Mouse (Mus musculus) right cerebral cortex, adult 2 months (tissue): ENCODE data around the gene Ttn.
A peak's percentile ranks its signal among the peaks of the same experiment; 100 is the strongest.

Source experiments
- DNase-seq, 2 experiments: peaks; one replicate each; pipeline ENCODE4 v3.0.0; 2021 to 2022; ENCODE audit warnings: low spot score in 2 of 2

The Ttn gene

GRCm38 (mm10) chr2:76965542-76965941 lies 16.8 kb downstream of the Ttn start:
- DNase-seq = no peak

DNA sequence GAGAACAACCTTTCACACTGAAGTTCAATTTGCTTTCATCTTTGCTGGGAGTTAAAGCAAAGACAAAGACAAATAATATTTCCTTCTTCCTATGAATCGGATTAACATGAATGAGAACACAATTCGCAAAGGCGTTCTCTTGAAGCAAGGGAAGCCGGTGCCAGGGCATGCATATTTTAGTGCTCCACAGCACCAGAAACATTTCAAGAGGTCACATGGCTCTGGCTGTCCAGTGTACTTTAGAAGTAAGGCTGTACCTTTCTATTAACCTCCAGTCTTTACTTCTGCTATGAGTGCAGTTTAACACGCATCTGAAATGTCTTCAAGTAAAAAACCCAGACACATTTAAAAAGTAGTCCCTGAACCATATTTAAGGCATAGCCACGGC lies 20.3 kb downstream of the Ttn start:
- DNase-seq = no peak

GRCm38 (mm10) chr2:76961420-76962044 lies 20.8 kb downstream of the Ttn start:
- DNase-seq = no peak

DNA sequence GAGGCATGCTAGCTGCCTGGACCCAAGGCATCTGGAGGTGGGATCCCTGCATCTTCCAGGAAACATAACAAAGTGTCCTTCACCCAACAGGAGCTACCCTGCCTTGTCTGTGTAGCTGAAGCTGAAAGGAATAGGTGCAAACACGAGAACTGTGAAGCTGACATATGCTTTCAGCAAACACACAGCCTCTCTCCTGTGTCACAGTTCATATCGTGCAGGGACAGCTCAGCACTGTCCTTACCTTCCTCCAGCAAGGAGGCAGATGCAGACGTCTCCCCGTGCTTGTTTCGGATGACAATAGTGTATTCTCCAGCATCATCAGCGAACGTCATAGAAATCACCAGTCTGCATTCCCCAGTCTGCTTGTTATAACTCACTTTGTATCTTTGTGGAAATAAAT lies 32.6 kb downstream of the Ttn start:
- no peak for DNase-seq

GRCm38 (mm10) chr2:76938515-76938914 lies 43.8 kb downstream of the Ttn start:
- no peak for DNase-seq

GRCm38 (mm10) chr2:76929718-76930117 lies 52.6 kb downstream of the Ttn start:
- DNase-seq = peak; percentile 71 to 85

GRCm38 (mm10) chr2:76928816-76929215 lies 53.5 kb downstream of the Ttn start:
- peak in 1 of 2 experiments; percentile 22 for DNase-seq

DNA sequence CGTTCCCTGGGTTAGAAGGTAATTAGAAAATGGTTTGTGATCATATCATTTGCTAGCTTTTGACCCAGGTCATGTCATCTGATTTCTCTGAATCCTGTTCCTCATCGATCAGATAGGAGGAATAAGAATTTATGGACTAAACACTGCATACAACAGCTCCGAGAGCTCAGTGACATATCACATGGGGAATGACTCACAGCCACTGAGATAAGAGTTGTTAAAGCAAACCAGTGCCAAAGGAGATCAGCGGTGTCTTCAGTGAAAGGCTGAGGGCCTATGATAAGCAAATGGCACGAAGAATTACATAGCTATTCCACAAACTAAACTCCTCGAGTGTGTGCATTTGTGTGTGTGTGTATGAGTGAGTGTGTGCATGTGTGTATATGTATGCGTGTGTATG lies 54.0 kb downstream of the Ttn start:
- no peak for DNase-seq

GRCm38 (mm10) chr2:76926927-76927326 lies 55.4 kb downstream of the Ttn start:
- DNase-seq = peak in 1 of 2 experiments; percentile 23

GRCm38 (mm10) chr2:76914959-76915358 lies 67.4 kb downstream of the Ttn start:
- no peak for DNase-seq

DNA sequence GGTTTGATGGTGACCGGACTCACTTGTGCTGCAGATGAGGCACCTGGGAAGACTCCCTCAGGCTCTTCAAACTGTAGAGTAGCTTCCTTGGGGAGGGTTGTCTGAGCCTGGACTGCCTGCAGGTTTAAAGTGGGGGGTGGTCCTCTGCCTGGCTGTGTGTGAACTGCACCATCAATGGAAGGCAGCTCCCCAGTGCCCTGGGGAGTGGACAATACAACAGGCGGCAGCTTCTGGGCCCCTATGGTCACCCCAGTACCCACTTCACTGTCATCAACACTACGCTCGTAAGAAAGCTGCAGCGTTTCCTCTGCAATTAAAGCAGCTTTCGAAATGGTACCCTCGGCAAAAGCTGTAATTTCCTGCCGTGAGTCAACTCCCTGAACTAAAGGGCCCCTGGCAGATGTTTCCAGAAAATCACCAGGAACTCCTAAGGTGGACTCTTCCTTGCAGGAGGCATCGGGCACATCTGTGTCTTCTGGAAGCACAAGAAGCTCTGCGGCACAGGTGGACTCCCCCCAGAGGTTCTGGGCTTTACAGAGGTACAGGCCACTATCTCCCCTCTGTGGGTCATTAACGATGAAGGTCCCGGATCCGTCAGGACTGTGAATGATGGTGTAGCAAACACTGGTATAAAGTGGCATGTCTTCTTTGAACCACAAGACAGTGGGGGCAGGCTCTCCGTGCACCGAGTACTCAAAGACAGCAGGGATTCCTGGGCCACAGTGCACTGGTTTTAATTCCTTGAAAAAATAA lies 73.5 kb downstream of the Ttn start:
- DNase-seq = no peak

GRCm38 (mm10) chr2:76903351-76903750 lies 79.0 kb downstream of the Ttn start:
- no peak for DNase-seq

DNA sequence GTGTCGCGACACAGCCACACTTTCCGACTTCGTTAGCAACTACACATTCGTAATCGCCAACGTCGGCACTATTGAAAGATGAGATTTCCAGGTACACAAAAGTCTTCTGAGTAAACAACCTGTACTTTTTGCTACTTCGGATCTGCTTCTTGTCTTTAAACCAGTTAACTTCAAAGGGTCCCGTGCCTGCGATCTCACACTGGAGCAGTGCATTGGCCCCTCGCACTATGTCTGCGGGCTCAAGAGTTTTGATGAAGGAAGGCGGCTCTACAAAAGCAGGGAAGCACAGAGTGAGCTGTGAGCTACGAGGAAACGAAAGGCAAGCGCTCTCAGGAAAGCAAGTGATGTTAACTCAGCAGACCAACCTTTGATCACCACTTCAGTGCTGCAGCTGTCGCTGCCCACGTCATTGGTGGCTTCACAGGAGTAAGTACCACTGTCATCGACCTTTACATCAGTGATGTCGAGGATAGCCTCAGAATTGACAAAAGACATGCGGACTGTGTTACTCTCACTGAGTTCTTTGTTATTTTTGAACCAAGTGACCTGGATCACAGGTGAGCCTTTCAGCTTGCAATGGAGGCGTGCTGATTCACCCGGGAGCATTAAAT lies 80.8 kb downstream of the Ttn start:
- no peak for DNase-seq

DNA sequence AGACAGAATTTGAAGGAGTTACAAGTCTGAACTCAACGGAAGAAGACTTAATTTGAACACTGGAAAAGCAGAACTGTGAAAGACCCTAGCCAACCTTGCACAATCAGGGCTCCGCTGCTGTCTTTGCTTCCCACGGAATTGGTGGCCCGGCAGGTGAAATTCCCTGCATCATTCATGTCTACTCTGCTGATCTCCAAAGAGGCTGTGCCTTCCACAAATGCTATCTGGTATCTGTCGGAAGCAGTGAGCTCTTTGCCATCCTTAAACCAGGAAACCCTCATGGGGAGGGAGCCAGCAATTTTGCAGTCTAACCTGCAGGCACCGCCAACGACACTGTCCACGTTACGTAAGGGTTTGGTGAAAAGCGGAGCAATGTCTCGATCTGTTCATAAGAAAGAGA lies 82.5 kb downstream of the Ttn start:
- DNase-seq = no peak

- DNase-seq = no peak
These were observed 85.4 kb downstream of the Ttn start for GRCm38 (mm10) chr2:76896990-76897389.

GRCm38 (mm10) chr2:76895327-76895726 lies 87.0 kb downstream of the Ttn start:
- no peak for DNase-seq

DNA sequence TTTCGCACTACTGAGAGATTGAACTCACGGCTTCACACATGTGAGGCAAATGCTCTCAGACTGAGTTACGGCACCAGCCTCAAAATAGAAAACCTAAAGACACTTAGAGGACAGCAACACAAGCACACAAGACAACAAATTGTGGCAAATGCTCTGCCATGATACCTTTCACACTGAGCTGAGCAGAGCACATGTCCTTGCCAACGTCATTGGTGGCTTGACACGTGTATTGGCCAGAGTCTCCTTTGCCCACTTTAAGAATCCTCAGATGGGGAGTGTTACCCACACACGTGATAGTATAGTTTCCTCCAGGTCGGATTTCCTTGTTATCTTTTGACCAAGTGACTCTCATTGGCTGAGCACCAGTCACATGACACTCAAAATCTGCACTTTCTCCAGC lies 93.6 kb downstream of the Ttn start:
- DNase-seq = no peak

GRCm38 (mm10) chr2:76885855-76886254 lies 96.5 kb downstream of the Ttn start:
- DNase-seq = no peak

GRCm38 (mm10) chr2:76881406-76881805 lies 100.9 kb downstream of the Ttn start:
- DNase-seq = no peak

DNA sequence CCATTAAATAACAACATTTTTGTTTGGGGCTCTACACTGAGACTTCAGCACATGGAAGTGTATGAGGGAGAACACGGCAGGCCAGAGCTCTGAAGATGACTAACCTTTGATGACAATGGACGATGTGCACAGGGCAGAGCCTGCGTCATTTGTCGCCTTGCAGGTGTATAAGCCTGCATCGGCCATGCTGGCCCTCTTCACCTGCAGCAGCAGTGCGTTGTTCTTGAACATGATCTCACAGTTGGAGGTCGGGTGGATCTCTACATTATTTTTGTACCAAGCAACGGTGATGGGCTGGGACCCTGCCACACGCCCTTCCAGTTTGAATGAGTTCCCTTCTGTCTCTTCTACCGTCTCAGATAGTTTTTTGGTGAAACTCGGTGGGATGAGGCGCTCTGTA lies 106.8 kb downstream of the Ttn start:
- DNase-seq = no peak

DNA sequence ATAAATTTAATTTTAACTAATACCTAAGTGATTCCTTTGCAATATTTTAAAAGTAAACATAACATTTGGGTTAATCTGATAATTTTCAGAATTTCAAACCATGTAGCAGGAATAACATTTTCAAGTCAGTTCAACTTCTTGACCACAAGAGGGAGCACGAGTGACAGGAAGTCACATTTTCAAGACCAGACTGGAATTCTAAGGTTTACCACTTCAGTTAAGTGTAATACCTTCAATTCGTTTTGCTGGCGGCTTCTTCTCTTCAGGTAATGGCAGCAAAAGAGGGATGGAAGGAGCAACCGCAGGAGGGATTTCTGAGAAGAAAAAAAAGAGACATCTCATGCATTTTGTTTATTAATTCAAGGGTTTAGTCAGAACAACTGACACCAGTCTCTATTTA lies 115.4 kb downstream of the Ttn start:
- DNase-seq = peak; percentile 6 to 15

DNA sequence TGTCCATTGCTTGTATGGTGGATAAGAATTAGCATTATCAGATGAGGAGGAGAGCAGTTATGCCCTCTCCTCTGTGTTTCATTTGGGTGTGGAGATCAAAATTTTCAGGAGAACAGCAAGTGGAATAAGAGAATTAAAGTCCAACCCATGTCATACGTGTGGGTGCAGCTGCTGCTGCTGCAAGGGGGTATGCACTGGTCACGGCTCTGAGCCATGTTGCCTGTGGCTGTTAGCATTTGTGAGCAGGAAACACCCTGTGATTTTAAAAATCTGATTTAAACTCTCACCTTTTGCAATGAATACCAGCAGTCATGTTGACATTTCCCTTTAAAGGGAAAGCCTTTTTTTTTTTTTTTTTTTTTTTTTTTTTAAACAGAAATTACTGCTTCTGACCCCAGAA lies 116.8 kb downstream of the Ttn start:
- DNase-seq = no peak

DNA sequence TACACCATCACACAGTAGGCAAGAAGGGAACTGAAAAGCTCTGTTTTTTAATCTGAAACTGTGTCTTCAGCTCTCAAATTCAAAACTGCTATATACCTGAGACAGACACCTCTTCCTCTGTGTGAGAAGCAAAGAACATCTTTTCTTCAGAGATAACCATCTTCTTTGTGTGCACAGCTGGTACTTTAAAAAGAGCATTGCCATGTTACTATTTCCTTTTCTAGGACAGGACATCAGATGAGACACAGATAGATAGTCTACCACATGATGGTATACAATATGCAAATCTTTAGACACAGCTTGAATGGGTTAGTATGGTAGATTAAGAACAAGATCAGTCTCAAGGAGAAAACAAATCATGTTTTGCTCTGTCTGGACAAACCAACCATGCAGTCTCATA lies 121.0 kb downstream of the Ttn start:
- DNase-seq = no peak
